Mouse (Mus musculus): ENCODE data around the gene Zmynd8. TPM values are rescaled to one million over a fixed set of nuclear protein-coding genes. Genes with fewer than 3 reads are reported as not detected.

Zmynd8 gene
- polyA plus RNA-seq, 1 experiment from 2014 or later: 81.5 TPM

DNA sequence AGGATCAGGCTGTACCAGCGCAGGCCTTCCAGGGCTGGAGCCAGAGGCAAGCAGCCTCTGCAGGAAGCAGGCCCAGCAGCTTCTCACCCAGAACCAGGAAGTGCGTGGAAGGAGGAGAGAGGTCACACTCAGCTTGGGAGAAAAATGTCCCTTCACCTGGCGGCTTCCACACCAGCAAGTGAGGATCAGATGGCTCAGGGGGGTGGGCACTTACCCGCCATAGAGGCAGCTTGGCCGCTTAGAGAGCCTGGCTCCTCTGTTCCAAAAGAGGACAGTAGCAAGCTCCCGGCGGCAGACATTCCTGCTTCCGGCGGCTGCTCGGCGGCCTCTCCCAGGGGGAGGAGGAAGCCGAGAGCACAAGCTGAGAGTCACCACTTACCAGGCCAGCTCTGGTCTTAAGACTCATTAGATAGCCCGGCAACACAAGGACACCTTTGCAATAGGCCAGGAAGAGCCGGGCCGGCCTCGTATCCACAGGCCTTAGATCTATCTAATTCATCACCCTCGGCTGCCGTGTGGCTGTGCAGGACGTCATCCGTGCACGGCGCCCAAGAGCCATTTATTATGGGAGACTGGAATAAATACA is 40.9 kb downstream of the Zmynd8 start:
- Histone ChIP-seq H3K9ac (replicated peaks; ENCODE audit: low read depth, low read length) (peak overlapping the region; percentile 51), H3K4me1 (replicated peaks; ENCODE audit: control insufficient read depth, insufficient read depth, low read length) (peaks cover 58% of the 10 kb centered on the region), H3K36me3 (ENCODE audit: control insufficient read depth, insufficient read depth) (no peaks in the 10 kb centered on the region), H3K9me3 (ENCODE audit: control insufficient read depth, low read length) (no peaks in the 10 kb centered on the region), H3K27me3 (replicated peaks; ENCODE audit: control insufficient read depth, insufficient read depth, low read length) (no peaks in the 10 kb centered on the region), H3K4me2 (ENCODE audit: low read length) (peak overlapping the region; percentile 40), H3K4me3 (replicated peaks; ENCODE audit: low read length) (no peak overlapping the region; the same call in 1 of the 2 replicates), H3K27ac (ENCODE audit: low read length) (peak overlapping the region; percentile 88)
- ATAC-seq: peak; percentile 29
- 4% methylated on average over 22 of the region's 22 CpGs for WGBS

DNA sequence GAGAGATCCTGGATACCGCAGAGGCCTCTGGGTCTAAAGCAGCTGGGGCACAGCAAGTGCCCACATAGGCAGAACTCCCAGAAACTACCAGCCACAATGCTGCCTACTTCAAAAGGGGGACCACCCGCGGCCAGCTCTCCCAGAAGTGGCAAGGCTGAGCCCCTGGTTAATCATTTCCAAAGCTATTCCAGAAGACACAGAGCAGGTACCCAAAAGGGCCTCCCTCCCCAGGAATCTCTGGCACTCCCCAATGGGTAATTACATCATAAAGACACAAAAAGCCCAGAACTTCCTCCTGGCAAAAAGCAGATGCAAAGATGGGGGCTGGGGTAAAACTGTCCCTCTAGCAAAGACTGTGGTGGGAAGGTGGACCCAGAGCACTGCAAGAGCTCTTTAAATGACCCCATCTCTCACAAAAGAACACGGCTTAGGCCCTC is 41.4 kb downstream of the Zmynd8 start:
- Histone ChIP-seq H3K27me3 (replicated peaks; ENCODE audit: control insufficient read depth, insufficient read depth, low read length) (no peaks in the 10 kb centered on the region), H3K9me3 (ENCODE audit: control insufficient read depth, low read length) (no peaks in the 10 kb centered on the region), H3K9ac (replicated peaks; ENCODE audit: low read depth, low read length) (peak overlapping the region; percentile 51), H3K4me1 (replicated peaks; ENCODE audit: control insufficient read depth, insufficient read depth, low read length) (peaks cover 58% of the 10 kb centered on the region), H3K36me3 (ENCODE audit: control insufficient read depth, insufficient read depth) (no peaks in the 10 kb centered on the region), H3K4me2 (ENCODE audit: low read length) (peak overlapping the region; percentile 40), H3K27ac (ENCODE audit: low read length) (peak overlapping the region; percentile 88), H3K4me3 (replicated peaks; ENCODE audit: low read length) (no peak overlapping the region)
- WGBS: 7% methylated on average over 4 of the region's 4 CpGs
- peak; percentile 29 for ATAC-seq

DNA sequence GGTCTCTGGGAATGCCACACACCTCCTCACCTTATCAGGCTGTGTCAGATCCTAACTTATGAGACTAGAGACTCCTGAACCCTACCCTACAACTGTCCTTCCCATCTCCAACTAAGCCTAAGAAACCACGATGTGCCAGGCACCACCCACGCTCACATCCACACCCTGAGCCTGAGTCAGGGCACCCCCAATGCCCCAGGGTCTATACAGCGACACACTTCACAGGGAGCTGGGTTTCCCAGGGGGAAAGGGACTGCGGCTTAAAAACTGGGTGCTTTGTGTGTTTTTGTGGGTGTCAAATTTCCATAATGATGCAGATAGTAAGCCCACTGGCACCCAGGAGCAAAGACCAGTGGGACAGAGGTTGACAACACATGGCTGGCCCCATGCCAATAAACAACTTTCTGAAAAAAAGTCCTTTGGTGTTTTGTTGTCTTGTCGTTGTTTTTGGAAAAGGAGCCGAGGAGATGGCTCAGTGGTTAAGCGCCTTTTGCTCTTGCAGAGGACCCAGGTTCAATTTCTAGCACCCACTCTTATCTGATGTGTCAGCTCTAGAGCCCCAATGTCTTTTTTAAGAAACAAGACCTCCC is 42.1 kb downstream of the Zmynd8 start:
- no peak for ATAC-seq
- no peaks in the 10 kb centered on the region for H3K36me3 ChIP-seq (ENCODE audit: control insufficient read depth, insufficient read depth)
- H3K9ac ChIP-seq (replicated peaks; ENCODE audit: low read depth, low read length): no peak overlapping the region
- no peaks in the 10 kb centered on the region for H3K27me3 ChIP-seq (replicated peaks; ENCODE audit: control insufficient read depth, insufficient read depth, low read length)
- H3K4me3 ChIP-seq (replicated peaks; ENCODE audit: low read length): no peak overlapping the region
- 65% methylated on average over 7 of the region's 7 CpGs for WGBS
- H3K9me3 ChIP-seq (ENCODE audit: control insufficient read depth, low read length): no peaks in the 10 kb centered on the region
- no peak overlapping the region for H3K4me2 ChIP-seq (ENCODE audit: low read length)
- H3K27ac ChIP-seq (ENCODE audit: low read length): peak overlapping the region; percentile 88
- H3K4me1 ChIP-seq (replicated peaks; ENCODE audit: control insufficient read depth, insufficient read depth, low read length): peaks cover 60% of the 10 kb centered on the region

DNA sequence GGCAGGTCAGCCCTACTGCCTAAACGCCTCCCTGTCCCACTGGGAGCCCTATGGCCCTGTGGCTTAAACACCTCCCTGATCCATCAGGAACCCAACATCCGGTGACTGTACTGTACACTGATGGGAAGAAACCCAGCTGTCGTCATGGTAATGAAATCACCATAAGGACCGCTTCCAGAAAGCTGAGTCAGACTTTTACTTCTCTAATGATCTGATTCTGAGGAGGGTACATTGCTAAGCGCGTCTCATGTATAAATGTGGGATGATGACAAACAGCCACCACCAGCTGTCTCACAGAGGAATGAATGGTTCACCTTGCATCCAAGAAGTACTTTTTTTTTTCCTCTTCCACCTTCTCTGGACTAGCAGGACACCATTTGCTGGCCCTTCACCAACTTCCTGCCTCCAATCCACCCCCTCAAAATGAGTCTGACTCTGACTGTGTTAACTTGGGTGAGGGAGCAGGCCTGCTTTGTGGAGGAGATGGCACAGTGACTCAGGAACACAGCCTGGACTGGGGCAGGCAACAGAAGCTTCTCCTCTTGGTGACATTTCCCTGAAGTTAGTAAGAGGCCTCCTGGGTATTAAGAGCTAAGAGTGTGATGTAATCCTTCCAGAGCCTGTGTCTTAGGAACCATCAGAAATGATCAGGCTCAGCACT is 43.0 kb downstream of the Zmynd8 start:
- no peak overlapping the region for H3K4me2 ChIP-seq (ENCODE audit: low read length)
- WGBS: 35% methylated on average over 6 of the region's 6 CpGs
- H3K4me3 ChIP-seq (replicated peaks; ENCODE audit: low read length): no peak overlapping the region
- no peaks in the 10 kb centered on the region for H3K27me3 ChIP-seq (replicated peaks; ENCODE audit: control insufficient read depth, insufficient read depth, low read length)
- H3K36me3 ChIP-seq (ENCODE audit: control insufficient read depth, insufficient read depth): peaks cover 2% of the 10 kb centered on the region; the same call in 1 of the 2 replicates
- ATAC-seq: peak; percentile 32
- peak overlapping the region; percentile 29; the same call in 1 of the 2 replicates for H3K27ac ChIP-seq (ENCODE audit: low read length)
- H3K4me1 ChIP-seq (replicated peaks; ENCODE audit: control insufficient read depth, insufficient read depth, low read length): peaks cover 68% of the 10 kb centered on the region
- H3K9me3 ChIP-seq (ENCODE audit: control insufficient read depth, low read length): no peaks in the 10 kb centered on the region
- H3K9ac ChIP-seq (replicated peaks; ENCODE audit: low read depth, low read length): no peak overlapping the region

DNA sequence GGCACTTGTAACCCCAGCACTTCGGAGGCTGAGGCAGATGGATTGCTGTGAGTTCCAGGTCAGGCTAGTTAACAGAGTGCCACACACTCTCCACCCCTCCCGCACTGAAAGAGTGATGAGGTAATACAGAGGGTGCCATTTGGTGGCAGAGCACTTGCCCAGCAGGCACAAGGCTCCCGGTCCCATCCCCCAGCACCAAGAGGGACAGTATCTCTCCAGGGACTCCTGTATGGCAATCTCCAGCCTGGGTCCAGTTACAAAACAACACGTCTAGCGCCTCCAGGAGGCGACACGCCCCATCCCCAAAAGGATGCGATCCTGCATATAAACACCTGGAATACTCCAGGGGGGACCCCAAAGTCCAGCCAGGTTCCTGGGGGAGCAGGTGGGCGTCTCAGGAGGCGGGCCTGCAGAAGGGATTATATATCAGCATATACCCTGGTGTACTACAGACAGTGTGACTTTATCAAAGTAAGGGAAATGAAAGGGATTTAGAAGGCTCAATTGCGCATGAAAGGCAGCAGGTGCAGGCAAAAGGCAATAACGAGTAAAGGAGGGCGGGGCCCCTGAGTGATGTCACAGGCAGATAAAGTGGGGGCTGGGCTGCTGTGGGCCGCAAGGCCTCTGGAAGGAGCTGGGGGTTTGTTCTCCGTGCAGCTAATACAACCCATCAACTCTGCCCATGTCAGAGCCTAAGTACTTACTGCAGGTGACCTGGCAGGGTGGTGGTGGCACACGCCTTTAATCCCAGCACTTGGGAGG is 44.4 kb downstream of the Zmynd8 start:
- Histone ChIP-seq H3K36me3 (ENCODE audit: control insufficient read depth, insufficient read depth) (peaks cover 2% of the 10 kb centered on the region; the same call in 1 of the 2 replicates), H3K27me3 (replicated peaks; ENCODE audit: control insufficient read depth, insufficient read depth, low read length) (no peaks in the 10 kb centered on the region), H3K27ac (ENCODE audit: low read length) (no peak overlapping the region), H3K4me2 (ENCODE audit: low read length) (no peak overlapping the region), H3K4me1 (replicated peaks; ENCODE audit: control insufficient read depth, insufficient read depth, low read length) (peaks cover 66% of the 10 kb centered on the region), H3K9me3 (ENCODE audit: control insufficient read depth, low read length) (no peaks in the 10 kb centered on the region), H3K9ac (replicated peaks; ENCODE audit: low read depth, low read length) (no peak overlapping the region), H3K4me3 (replicated peaks; ENCODE audit: low read length) (no peak overlapping the region)
- WGBS: 47% methylated on average over 16 of the region's 16 CpGs
- ATAC-seq: no peak

DNA sequence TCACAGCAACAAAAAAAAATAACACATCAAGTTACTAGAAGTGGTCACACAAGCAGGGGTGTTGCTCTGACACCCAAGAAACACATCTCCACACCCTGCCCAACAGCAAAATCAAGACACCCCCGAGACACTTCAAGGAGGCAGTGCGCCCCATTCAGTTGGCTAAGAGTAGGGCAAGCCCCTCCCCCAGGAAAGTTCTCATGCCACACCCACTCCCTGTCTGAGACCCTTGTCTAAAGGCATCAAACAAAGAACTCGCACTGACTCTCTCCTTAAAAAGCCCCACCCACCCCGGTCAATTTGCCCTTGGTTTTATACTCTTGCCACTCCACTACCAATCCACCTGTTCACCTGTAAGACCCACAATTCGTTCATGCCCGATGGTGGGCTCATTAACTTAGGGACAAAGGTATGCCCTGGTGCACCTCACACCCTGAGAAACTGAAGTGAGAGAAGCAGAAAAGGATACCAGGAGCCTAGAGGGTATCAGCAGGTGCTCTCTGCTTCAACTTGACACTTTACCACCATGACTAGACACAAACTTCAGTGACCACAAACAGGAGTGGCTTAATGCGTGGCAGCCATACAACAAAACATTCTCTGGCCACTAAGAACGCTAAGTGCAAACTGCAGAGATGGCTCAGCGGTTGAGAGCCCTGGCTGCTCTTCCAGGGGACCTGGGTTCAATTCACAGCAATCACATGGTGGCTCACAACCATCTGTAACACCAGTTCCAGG is 45.8 kb downstream of the Zmynd8 start:
- 82% methylated on average over 9 of the region's 9 CpGs for WGBS
- no peak overlapping the region for H3K27ac ChIP-seq (ENCODE audit: low read length)
- peaks cover 62% of the 10 kb centered on the region for H3K4me1 ChIP-seq (replicated peaks; ENCODE audit: control insufficient read depth, insufficient read depth, low read length)

DNA sequence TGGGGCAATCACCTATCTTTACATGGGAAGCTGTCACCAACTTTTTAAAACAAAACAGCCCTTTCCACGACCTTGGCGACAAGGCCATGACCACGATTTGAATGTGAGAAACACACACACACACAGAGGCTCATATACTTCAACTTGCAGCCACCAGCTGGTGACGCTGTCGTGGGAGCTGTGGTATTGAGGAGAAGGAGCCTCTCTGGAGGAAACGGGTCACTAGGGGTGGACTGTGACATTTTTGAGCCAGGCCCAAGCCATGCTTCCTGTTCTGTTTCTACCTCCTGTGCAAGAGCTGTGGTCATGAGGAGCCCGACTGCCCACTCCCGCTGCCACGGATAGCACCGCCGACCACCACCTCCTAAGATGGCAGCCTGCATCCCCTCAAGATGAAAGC is 46.4 kb downstream of the Zmynd8 start:
- no peak overlapping the region; the same call in 1 of the 2 replicates for H3K27ac ChIP-seq (ENCODE audit: low read length)
- 92% methylated on average over 11 of the region's 11 CpGs for WGBS

More for the DNA sequence above, 45.8 kb downstream of the Zmynd8 start:
- no peaks in the 10 kb centered on the region for H3K27me3 ChIP-seq (replicated peaks; ENCODE audit: control insufficient read depth, insufficient read depth, low read length)
- no peak overlapping the region for H3K9ac ChIP-seq (replicated peaks; ENCODE audit: low read depth, low read length)
- H3K36me3 ChIP-seq (ENCODE audit: control insufficient read depth, insufficient read depth): peaks cover 2% of the 10 kb centered on the region; the same call in 1 of the 2 replicates
- H3K4me2 ChIP-seq (ENCODE audit: low read length): no peak overlapping the region
- no peaks in the 10 kb centered on the region for H3K9me3 ChIP-seq (ENCODE audit: control insufficient read depth, low read length)
- ATAC-seq: no peak
- H3K4me3 ChIP-seq (replicated peaks; ENCODE audit: low read length): no peak overlapping the region

DNA sequence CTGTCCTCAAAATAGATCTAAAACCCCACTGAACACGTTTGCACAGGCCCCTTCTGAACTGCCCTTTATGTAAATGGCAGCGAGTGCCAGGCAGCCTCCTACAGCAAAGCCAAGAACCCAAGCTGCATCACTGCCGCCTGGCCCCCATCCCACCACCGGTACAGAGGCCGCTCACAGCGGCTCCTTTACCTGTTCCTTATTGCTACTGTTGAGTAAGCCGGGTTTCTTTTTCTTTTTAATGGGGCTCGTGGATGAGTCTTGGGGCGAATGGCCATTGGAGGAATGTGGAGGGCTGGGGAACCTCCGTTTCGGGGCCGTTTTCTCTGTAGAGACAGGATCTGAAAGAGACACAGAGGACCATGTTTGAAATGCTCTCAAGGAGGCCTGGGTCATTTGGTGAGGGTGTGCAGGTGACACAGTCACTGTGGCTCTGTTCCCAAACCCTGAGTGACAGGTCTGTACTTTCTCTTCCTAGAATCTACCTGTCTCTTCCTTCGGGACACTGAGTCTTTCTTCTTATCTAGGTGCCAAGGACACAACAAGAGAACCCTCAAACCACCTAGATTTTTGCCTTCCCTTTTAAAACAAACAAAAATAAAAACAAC is 46.9 kb downstream of the Zmynd8 start:
- no peaks in the 10 kb centered on the region for H3K27me3 ChIP-seq (replicated peaks; ENCODE audit: control insufficient read depth, insufficient read depth, low read length)
- no peak overlapping the region for H3K9ac ChIP-seq (replicated peaks; ENCODE audit: low read depth, low read length)
- WGBS: 77% methylated on average over 13 of the region's 13 CpGs
- H3K36me3 ChIP-seq (ENCODE audit: control insufficient read depth, insufficient read depth): peaks cover 2% of the 10 kb centered on the region; the same call in 1 of the 2 replicates
- no peak overlapping the region; the same call in 1 of the 2 replicates for H3K27ac ChIP-seq (ENCODE audit: low read length)
- H3K4me2 ChIP-seq (ENCODE audit: low read length): no peak overlapping the region
- peaks cover 50% of the 10 kb centered on the region for H3K4me1 ChIP-seq (replicated peaks; ENCODE audit: control insufficient read depth, insufficient read depth, low read length)
- no peaks in the 10 kb centered on the region for H3K9me3 ChIP-seq (ENCODE audit: control insufficient read depth, low read length)
- H3K4me3 ChIP-seq (replicated peaks; ENCODE audit: low read length): no peak overlapping the region
- no peak for ATAC-seq

More for the DNA sequence above, 46.4 kb downstream of the Zmynd8 start:
- H3K9ac ChIP-seq (replicated peaks; ENCODE audit: low read depth, low read length): no peak overlapping the region
- H3K4me3 ChIP-seq (replicated peaks; ENCODE audit: low read length): no peak overlapping the region
- peaks cover 2% of the 10 kb centered on the region; the same call in 1 of the 2 replicates for H3K36me3 ChIP-seq (ENCODE audit: control insufficient read depth, insufficient read depth)
- peaks cover 56% of the 10 kb centered on the region for H3K4me1 ChIP-seq (replicated peaks; ENCODE audit: control insufficient read depth, insufficient read depth, low read length)
- no peak overlapping the region for H3K4me2 ChIP-seq (ENCODE audit: low read length)
- H3K27me3 ChIP-seq (replicated peaks; ENCODE audit: control insufficient read depth, insufficient read depth, low read length): no peaks in the 10 kb centered on the region
- no peak for ATAC-seq
- no peaks in the 10 kb centered on the region for H3K9me3 ChIP-seq (ENCODE audit: control insufficient read depth, low read length)
